Mouse (Mus musculus): Measurements from ENCODE around the gene Naglu.

GRCm38 (mm10) chr11:101035328-101035695 lies 34.5 kb upstream of the Naglu start:
- TF ChIP-seq CTCF (IDR thresholded peaks at IDR 0.05; ENCODE audit: borderline replicate concordance, insufficient read depth, low read depth, low read length) (no peak), POLR2A (IDR thresholded peaks at IDR 0.05; ENCODE audit: borderline replicate concordance, insufficient read depth, low read length) (no peak)
